ENCODE assay signal across 8 mouse cellular contexts in the genomic region with DNA sequence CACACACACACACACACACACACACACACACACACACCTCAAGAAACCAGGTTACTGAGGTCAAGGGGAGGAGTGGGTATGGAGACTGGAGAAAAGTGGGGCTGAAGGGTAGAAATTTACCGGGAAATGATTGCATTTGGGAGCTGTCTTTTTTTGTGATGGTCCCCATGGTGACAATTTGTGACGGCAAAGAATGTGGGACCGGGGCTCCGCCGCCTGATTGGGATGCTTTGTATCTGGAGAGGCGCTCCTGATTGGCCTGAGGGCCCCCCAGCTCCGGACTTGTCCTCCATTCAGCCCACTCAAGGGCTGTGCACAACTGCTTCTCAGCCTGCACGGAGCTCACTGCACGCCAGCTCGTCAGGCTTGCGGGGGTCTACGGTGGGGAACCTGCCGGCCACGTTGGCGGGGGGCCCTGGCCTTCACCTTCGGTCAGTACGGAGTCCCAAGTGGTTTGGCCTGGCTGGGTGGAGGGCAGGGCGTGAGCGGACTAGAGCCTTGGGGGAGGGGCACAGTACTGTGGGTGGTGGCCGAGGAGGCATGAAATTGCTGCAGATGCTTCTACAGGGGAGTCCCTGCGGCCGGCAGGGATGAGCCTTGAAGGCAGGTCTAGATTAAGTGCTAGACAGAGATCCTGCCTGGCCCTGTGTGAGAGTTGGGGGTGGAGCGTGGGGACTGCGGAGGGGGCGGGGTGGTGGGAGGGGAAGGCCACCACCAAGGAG. TPM values are rescaled to one million over a fixed set of nuclear protein-coding genes. Genes with fewer than 3 reads are reported as not detected.
DNase-seq lines count a peak whose midpoint lies in the region; ATAC-seq lines count a peak whose summit lies in the region.

No protein-coding gene starts in this region.

- H3K4me1 ChIP-seq in forebrain, embryonic 16.5 days (replicated peaks; ENCODE audit: control insufficient read depth, insufficient read depth, low read length): peaks cover 20% of the 10 kb centered on the region
- peaks cover 51% of the 10 kb centered on the region for H3K4me1 ChIP-seq in midbrain, embryonic 14.5 days (ENCODE audit: control insufficient read depth, insufficient read depth, low read length)

- H3K36me3 ChIP-seq in forebrain, embryonic 16.5 days (ENCODE audit: control insufficient read depth, insufficient read depth): no peaks in the 10 kb centered on the region
- no peaks in the 10 kb centered on the region for H3K36me3 ChIP-seq in midbrain, embryonic 14.5 days (ENCODE audit: control insufficient read depth, insufficient read depth, low read length)

- no peaks in the 10 kb centered on the region for H3K9me3 ChIP-seq in forebrain, embryonic 16.5 days (ENCODE audit: control insufficient read depth, low read length)
- no peaks in the 10 kb centered on the region for H3K9me3 ChIP-seq in midbrain, embryonic 14.5 days (ENCODE audit: control insufficient read depth, low read length)

- H3K27me3 ChIP-seq in forebrain, embryonic 16.5 days (replicated peaks; ENCODE audit: control insufficient read depth, insufficient read depth, low read length): no peaks in the 10 kb centered on the region
- H3K27me3 ChIP-seq in midbrain, embryonic 14.5 days (ENCODE audit: control insufficient read depth, insufficient read depth, low read length): no peaks in the 10 kb centered on the region

- peak overlapping the region; percentile 52 for H3K9ac ChIP-seq in forebrain, embryonic 16.5 days (replicated peaks; ENCODE audit: low read depth, low read length)
- H3K9ac ChIP-seq in midbrain, embryonic 14.5 days (replicated peaks; ENCODE audit: low read length): peak overlapping the region; percentile 43; the same call in 1 of the 2 replicates

- peak overlapping the region; percentile 72 for H3K4me2 ChIP-seq in forebrain, embryonic 16.5 days (ENCODE audit: low read length)
- H3K4me2 ChIP-seq in midbrain, embryonic 14.5 days (ENCODE audit: low read length): peak overlapping the region; percentile 59

- no peak overlapping the region; the same call in 1 of the 2 replicates for H3K27ac ChIP-seq in forebrain, embryonic 16.5 days (ENCODE audit: low read length)
- H3K27ac ChIP-seq in midbrain, embryonic 14.5 days (replicated peaks; ENCODE audit: low read depth, low read length): peak overlapping the region; percentile 78

- under 1% methylated on average over 21 of the region's 25 CpGs for WGBS in forebrain, embryonic 16.5 days
- WGBS in midbrain, embryonic 14.5 days: 1% methylated on average over 25 of the region's 25 CpGs

- H3K4me3 ChIP-seq in forebrain, embryonic 16.5 days (replicated peaks; ENCODE audit: low read length): peak overlapping the region; percentile 40
- H3K4me3 ChIP-seq in midbrain, embryonic 14.5 days (replicated peaks; ENCODE audit: low read depth, low read length): peak overlapping the region; percentile 31

- peak; percentile 72 for ATAC-seq in forebrain, embryonic 16.5 days
- ATAC-seq in midbrain, embryonic 14.5 days (ENCODE audit: low FRiP score, low TSS enrichment): peak; percentile 78

- DNase-seq in kidney, postnatal 10 days: peak; percentile 19
- DNase-seq in kidney, adult 9 months: no peak
- DNase-seq in embryo, embryonic 10 days (ENCODE audit: low spot score): peak; percentile 78
- DNase-seq in midbrain, embryonic 14.5 days: peak; percentile 79
- DNase-seq in cerebellum, adult 11 months: no peak
- DNase-seq in cerebellum, postnatal 36 days: no peak
- DNase-seq in layer of hippocampus, postnatal 25 days (ENCODE audit: extremely low spot score in 1 of 2, low spot score in 1 of 2): no peak

RNA-seq across cellular contexts. Expression of gene Fam181a, which starts 4.0 kb away (rescaled TPM):
- polyA plus RNA-seq in forebrain, embryonic 16.5 days (2015; fragmentation: Nextera tagmentation; extraction: Ambion mirVana): 2.5 and 3.0 TPM in 2 replicates
- 8.9 and 15.9 TPM in 2 replicates for polyA plus RNA-seq in midbrain, embryonic 14.5 days (2014; fragmentation: Nextera tagmentation; extraction: Ambion mirVana)
- total RNA-seq in layer of hippocampus, postnatal 25 days (2021): 1 to 10 TPM; 1.5 to 2.3 TPM

RNA-seq across cellular contexts. Expression of gene Asb2, which starts 41.0 kb away (rescaled TPM):
- polyA plus RNA-seq in forebrain, embryonic 16.5 days (2015; fragmentation: Nextera tagmentation; extraction: Ambion mirVana): 0.73 and 0.77 TPM in 2 replicates
- 0.39 and 0.46 TPM in 2 replicates for polyA plus RNA-seq in midbrain, embryonic 14.5 days (2014; fragmentation: Nextera tagmentation; extraction: Ambion mirVana)
- 1 to 10 TPM; 1.9 to 2.2 TPM for total RNA-seq in layer of hippocampus, postnatal 25 days (2021)

Comparison
In these comparisons a context has a peak if more than half of its experiments do, and no peak if none do; other contexts are left out.
1. DNase-seq: peak in kidney, postnatal 10 days (single experiment), embryo, embryonic 10 days (single experiment) and midbrain, embryonic 14.5 days (single experiment); none in kidney, adult 9 months (single experiment), cerebellum, adult 11 months (single experiment), cerebellum, postnatal 36 days (0 of 2) and layer of hippocampus, postnatal 25 days (0 of 2).